Mouse (Mus musculus) T-cell, adult 2 months (primary cell): Measurements from ENCODE around the gene Grasp.

Experiments used
- DNase-seq: peaks from one replicate; pipeline ENCODE4 v3.0.0; 2022; ENCODE audit warnings: low spot score

Grasp gene

GRCm38 (mm10) chr15:101228866-101229590 lies 5.0 kb downstream of the Grasp start:
- no peak for DNase-seq

DNA sequence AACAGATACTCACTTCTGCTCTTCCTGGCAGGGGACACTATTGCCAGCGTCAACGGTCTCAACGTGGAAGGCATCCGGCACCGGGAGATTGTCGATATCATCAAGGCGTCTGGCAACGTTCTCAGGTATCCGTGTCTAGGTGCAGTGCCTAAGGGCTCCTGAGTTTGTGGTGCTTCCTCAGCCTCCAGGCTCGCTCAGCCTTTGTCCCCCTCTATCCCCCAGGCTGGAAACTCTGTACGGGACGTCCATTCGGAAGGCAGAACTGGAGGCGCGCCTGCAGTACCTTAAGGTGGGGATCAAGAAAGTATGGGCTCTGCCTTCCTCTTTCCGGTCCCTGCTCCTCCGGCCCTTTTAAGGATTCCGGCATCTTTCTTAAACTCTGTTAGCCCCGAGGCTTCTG lies 6.5 kb downstream of the Grasp start:
- DNase-seq, result no peak

- DNase-seq, result peak; percentile 60
Measured at GRCm38 (mm10) chr15:101230995-101231647, 7.1 kb downstream of the Grasp start.

- DNase-seq, result no peak
Measured at GRCm38 (mm10) chr15:101231648-101232180, 7.7 kb downstream of the Grasp start.

GRCm38 (mm10) chr15:101232607-101233006 lies 8.6 kb downstream of the Grasp start:
- no peak for DNase-seq

GRCm38 (mm10) chr15:101233183-101233582 lies 9.2 kb downstream of the Grasp start:
- no peak for DNase-seq

GRCm38 (mm10) chr15:101233641-101234275 lies 9.8 kb downstream of the Grasp start:
- no peak for DNase-seq

DNA sequence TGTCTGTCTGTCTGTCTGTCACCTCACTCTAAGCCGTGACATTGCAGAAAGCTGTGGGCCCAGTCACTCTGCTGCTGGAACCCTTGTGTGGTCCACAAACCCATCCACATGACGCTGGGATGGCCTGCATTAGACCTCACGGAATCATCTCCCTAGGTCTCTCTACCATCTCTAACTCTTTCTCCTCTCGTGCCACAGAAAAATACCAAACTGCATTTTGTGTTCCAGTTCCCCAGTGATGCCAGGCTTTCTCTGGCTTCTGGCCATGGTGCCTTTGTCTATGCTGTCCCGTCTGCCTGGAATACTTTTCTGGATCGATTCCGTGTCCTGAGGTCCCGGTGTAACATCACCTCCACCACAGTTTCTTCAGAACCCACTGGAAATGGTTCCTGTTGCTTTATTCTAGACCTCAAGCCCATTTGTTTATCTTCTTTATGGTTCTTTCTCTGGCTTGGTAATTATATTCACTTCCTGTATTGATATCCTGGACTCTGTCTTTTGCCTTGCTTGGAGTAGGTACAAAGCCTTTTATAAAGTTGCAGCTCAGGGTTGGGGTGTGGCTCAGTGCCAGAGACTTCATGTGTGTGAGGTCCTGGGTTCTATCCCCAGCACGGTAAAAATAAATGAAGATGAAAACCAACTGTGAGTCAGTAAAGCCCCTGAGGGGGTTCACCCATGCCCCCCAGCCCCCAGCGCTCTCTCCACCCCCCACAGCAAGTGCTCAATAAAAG lies 10.8 kb downstream of the Grasp start:
- no peak for DNase-seq

DNA sequence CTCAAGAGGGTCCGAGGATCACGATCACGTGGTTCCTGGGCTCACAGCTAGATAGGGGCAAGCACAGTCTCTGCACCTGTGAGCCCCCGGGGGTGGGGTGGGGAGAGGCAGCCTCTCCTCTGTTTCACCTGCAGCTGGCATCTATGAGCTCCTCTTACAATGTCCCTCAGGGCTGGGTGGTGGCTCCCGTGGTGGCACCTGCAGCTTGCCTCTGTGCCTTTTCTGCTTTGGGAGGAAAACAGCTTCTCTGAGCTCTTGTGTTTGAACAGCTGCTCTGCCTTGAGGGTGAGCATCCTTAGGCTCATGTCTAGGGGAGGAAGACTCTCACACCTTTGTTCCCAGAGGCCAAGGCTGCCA lies 11.3 kb downstream of the Grasp start:
- no peak for DNase-seq

DNA sequence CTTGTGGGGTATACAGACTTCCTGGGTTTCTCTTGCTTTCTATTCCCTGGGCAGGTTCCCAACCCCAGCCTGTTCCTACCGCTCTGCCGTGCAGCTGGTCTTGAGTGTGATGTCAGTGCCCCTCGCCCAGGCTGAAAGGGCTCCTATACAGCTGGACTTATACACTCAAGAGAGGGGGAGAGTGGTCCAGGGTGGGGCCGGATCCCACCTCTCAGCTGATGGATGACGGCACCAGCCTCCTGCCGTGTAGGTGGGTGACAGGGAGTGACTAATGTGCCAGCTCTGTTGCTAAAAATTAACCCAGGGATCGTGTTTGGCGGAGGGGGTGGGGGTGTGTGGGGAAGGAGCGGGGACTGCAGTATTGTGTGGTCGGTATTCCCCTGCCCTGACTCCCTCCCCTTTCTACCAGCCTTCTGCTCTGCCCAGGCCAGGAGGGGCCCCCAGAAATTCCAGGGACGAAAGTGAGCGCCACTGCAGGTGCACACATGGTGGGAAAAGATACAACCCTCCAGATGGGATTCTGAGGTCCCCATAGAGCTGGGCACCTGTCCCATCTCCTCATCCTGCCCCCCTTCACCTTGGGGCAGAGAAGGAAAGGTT lies 11.8 kb downstream of the Grasp start:
- DNase-seq, result no peak

GRCm38 (mm10) chr15:101236878-101237277 lies 12.9 kb downstream of the Grasp start:
- peak; percentile 61 for DNase-seq

DNA sequence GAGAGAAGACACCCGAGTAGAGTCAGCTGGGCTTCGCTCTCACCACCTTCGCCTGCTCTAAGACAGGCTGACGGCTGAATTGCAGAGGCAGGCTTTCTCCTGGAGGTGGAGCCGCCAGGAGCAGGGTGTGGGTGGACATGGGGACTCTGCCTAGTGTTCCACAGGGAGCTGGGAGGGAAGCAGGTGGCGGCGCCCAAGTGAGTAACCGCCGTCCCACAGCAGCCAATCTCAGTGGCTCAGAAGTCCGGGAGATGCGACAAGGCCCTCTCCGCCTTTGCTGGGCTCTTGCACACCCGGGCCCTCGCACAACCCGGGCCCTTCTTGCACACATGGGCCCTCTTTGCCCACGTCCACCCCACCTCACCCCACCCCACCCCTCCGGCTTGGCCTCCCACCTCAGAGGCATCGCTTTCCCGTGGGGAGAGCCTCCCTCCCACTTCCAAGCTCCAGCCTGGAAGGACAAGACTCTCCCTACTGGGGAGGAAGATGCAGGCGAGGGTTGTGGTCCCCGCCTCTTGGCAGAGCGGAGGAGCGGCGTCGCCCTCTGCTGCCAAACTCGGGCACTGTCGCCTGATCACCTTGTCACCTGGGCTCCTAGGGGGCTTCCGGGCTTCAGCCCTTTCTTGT lies 15.0 kb downstream of the Grasp start:
- peak; percentile 61 for DNase-seq

DNA sequence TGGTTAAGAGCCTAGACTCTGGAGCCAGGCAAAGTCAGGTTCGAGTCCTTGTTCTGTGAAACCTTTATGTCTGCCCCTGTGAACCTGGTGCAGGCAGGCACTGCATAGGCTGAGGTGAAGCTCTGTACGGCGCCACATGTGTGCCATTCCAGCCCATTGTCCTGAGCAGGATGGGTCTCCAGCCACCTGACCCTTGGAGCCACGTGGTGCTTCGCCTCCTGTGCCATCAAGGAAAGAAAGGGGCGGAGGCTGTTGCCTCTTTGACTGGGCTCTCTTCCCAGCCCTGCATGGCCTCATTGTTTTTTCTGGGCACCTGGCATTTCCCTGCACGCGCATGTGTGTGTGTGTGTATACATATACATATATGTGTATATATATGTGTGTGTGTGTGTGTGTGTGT lies 15.8 kb downstream of the Grasp start:
- no peak for DNase-seq

GRCm38 (mm10) chr15:101240799-101241204 lies 16.8 kb downstream of the Grasp start:
- peak; percentile 84 for DNase-seq

- DNase-seq, result no peak
Measured at GRCm38 (mm10) chr15:101241236-101241635, 17.2 kb downstream of the Grasp start.

GRCm38 (mm10) chr15:101241853-101242252 lies 17.9 kb downstream of the Grasp start:
- DNase-seq, result no peak

DNA sequence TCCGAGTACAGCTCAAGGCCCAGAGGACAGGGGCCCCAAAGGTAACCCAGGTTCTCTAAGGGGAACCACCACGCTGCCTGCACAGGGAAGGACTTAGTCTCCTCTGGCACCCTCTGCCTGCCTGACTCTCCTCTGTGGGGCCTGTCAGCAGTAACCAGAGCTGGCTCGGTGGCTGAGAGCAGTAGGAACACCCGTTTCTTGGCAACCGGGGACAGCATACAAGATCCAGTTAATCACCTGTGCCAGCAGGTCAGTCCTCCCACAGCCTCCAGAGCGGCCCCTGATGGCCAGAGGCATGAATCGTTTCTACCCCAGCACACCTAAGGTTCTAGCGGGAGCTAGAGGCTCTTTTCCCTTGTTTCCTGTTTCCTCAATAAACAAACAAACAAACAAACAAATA lies 18.7 kb downstream of the Grasp start:
- peak; percentile 39 for DNase-seq

DNA sequence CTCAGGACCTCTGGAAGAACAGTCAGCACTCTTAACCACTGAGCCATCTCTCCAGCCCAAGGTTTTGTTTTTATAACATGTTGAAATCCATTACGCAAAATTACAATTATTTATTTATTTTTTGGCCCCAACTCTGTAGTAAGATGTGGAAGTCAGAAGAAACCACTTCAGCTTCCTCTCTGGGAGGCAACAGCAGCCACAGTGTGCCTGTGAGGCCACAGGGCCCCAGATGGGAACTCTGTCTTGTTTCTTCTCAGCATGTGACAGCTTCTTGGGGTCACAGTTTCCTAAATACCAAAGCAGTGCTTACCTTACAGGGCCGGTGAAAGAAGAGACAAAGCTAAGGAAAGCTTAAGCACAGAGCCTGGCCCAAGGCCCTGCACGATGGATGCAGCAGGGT lies 20.0 kb downstream of the Grasp start:
- no peak for DNase-seq

GRCm38 (mm10) chr15:101246231-101247154 lies 22.5 kb downstream of the Grasp start:
- DNase-seq, result peak; percentile 98

GRCm38 (mm10) chr15:101247155-101247498 lies 23.1 kb downstream of the Grasp start:
- DNase-seq, result peak; percentile 32
